Mouse (Mus musculus) kidney, embryonic 16.5 days (tissue): ENCODE results near the gene Pcdh9. TPM values are rescaled to one million over a fixed set of nuclear protein-coding genes. Genes with fewer than 3 reads are reported as not detected.

Experiments
- ATAC-seq: fragments of 200-750 bp; cut with Nextera tagmentation; 2 replicates; pipeline ENCODE4 v1.8.0; 2017; ENCODE audit warnings: moderate TSS enrichment; ENCODE audit not compliant: low FRiP score, low TSS enrichment
- H3K27ac ChIP-seq: fragments of 300-500 bp; sonication (generic); 2 replicates; pipeline ENCODE4 v1.5.1; 2014; ENCODE audit warnings: low read length
- H3K27me3 ChIP-seq: fragments of 300-500 bp; sonication (generic); 2 replicates; pipeline ENCODE4 v1.6.1; 2014; ENCODE audit warnings: low read length, control low read depth, mixed read lengths; ENCODE audit not compliant: insufficient read depth
- H3K36me3 ChIP-seq: fragments of 300-500 bp; sonication (generic); 2 replicates; pipeline ENCODE4 v1.6.1; 2014; ENCODE audit warnings: low read length, control low read depth, mixed read lengths; ENCODE audit not compliant: insufficient read depth
- H3K4me1 ChIP-seq: fragments of 300-500 bp; sonication (generic); 2 replicates; pipeline ENCODE4 v1.6.1; 2014; ENCODE audit warnings: low read length, control low read depth, mixed read lengths; ENCODE audit not compliant: insufficient read depth
- H3K4me2 ChIP-seq: fragments of 300-500 bp; sonication (generic); replicated peaks from 2 replicates; pipeline ENCODE4 v1.6.1; 2014; ENCODE audit warnings: low read depth, low read length
- H3K4me3 ChIP-seq: fragments of 300-500 bp; sonication (generic); 2 replicates; pipeline ENCODE4 v1.5.1; 2014; ENCODE audit warnings: mild to moderate bottlenecking, low read length
- H3K9ac ChIP-seq: fragments of 300-500 bp; sonication (generic); replicated peaks from 2 replicates; pipeline ENCODE4 v1.6.1; 2014; ENCODE audit warnings: low read length
- H3K9me3 ChIP-seq: fragments of 300-500 bp; sonication (generic); 2 replicates; pipeline ENCODE4 v1.6.1; 2016; ENCODE audit warnings: low read length, control low read depth
- WGBS: fragments of 180-500 bp; shearing (Covaris S2); extraction: QIAGEN DNeasy Blood & Tissue Kit; methylation state at CpG from one replicate; pipeline ENCODE4 v1.1.7; 2014; 5-methylcytosine and 5-hydroxymethylcytosine counted together
- polyA plus RNA-seq: library from polyadenylated mRNA; unstranded; fragments of >200 nt; fragmentation: Nextera tagmentation; extraction: Ambion mirVana; gene quantifications from 2 replicates; pipeline ENCODE4 v1.2.1, GENCODE M21; 2015

Gene Pcdh9
- polyA plus RNA-seq, 1 experiment from 2014 or later: 17.1 TPM

DNA sequence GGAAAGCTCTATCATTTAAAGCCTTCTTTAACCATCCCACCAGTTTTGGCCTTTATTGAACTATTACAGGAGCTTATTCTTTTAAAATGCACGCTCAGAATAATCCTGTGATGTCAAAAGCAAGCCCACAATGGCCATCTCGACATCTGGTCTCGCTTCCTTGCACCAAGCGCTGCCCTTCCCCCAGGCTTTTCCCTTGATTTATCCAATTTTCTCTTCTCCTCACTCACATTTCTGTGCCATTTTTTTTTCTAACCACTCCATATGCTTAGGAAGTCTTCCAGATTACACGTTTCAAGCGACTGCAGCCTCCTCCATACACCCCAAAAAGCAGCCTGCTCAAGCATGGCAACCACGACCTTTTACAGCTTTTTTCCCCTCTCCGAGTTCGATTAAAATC is 269.3 kb downstream of the Pcdh9 start:
- H3K4me1 ChIP-seq: no peaks in the 10 kb centered on the region
- no peak for ATAC-seq
- WGBS: 69% methylated on average over 9 of the region's 9 CpGs

DNA sequence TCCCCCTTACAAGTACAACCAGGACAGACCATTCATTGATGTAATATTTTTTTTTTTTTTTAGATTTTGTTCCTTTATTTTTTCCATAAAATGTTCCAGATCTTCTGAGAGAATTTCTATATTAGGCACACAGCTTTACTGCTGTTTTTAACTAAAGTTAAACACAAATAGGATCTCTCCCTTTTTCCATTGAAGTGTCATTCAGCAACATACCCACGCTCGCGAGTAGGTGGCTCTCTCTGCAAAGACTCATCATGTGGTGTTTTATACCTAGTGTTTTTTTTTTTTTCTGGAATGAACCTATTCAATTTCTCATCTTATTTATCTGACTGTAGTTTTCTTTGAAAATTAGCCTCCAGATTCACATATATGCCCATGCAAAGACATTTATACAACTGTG is 282.9 kb downstream of the Pcdh9 start:
- Histone ChIP-seq H3K9me3 (peaks cover 3% of the 10 kb centered on the region; the same call in 1 of the 2 replicates), H3K4me2 (no peak overlapping the region), H3K27ac (no peak overlapping the region), H3K4me1 (no peaks in the 10 kb centered on the region), H3K4me3 (no peak overlapping the region), H3K9ac (no peak overlapping the region), H3K36me3 (no peaks in the 10 kb centered on the region), H3K27me3 (no peaks in the 10 kb centered on the region)
- WGBS: 93% methylated on average over 3 of the region's 3 CpGs
- no peak for ATAC-seq

More for the DNA sequence above, 269.3 kb downstream of the Pcdh9 start:
- H3K9me3 ChIP-seq: no peaks in the 10 kb centered on the region
- H3K9ac ChIP-seq: no peak overlapping the region
- no peak overlapping the region for H3K27ac ChIP-seq
- H3K27me3 ChIP-seq: no peaks in the 10 kb centered on the region
- no peak overlapping the region for H3K4me3 ChIP-seq
- H3K4me2 ChIP-seq: no peak overlapping the region
- H3K36me3 ChIP-seq: no peaks in the 10 kb centered on the region

DNA sequence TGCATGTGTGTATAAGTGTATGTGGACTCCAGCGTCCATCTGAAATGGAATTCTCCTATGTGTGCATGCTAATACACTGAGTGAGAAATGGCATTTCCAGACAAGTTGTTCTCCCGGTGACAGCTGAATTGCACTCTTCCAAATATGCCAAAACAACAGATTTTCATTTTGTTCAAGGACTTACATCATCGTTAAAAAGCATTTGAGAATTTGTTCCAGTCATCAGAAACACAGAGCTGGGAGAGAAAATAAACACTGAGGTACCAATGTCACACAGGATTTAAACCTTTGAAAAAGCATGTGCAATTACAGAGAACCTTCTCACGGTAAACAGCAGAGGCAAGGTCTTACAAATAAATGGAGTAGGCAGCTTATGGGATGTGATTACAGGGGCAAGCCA is 290.5 kb downstream of the Pcdh9 start:
- Histone ChIP-seq H3K4me2 (no peak overlapping the region), H3K36me3 (no peaks in the 10 kb centered on the region), H3K4me3 (no peak overlapping the region), H3K4me1 (no peaks in the 10 kb centered on the region), H3K27ac (no peak overlapping the region), H3K9me3 (no peaks in the 10 kb centered on the region), H3K27me3 (no peaks in the 10 kb centered on the region), H3K9ac (no peak overlapping the region)
- 82% methylated on average over 4 of the region's 4 CpGs for WGBS
- no peak for ATAC-seq

- Histone ChIP-seq H3K9ac (no peak overlapping the region), H3K4me3 (no peak overlapping the region), H3K4me2 (no peak overlapping the region), H3K36me3 (no peaks in the 10 kb centered on the region), H3K27ac (no peak overlapping the region), H3K27me3 (no peaks in the 10 kb centered on the region), H3K4me1 (no peaks in the 10 kb centered on the region), H3K9me3 (no peaks in the 10 kb centered on the region)
- WGBS: 76% methylated on average over 3 of the region's 3 CpGs
- ATAC-seq: no peak
Measured at GRCm38 (mm10) chr14:93585432-93586024, 305.0 kb downstream of the Pcdh9 start.

GRCm38 (mm10) chr14:93564361-93564760 is 326.1 kb downstream of the Pcdh9 start:
- Histone ChIP-seq H3K36me3 (no peaks in the 10 kb centered on the region), H3K27me3 (no peaks in the 10 kb centered on the region), H3K9ac (no peak overlapping the region), H3K9me3 (no peaks in the 10 kb centered on the region), H3K4me3 (no peak overlapping the region), H3K4me1 (no peaks in the 10 kb centered on the region), H3K4me2 (no peak overlapping the region), H3K27ac (no peak overlapping the region)
- no peak for ATAC-seq
- 71% methylated on average over 2 of the region's 2 CpGs for WGBS

DNA sequence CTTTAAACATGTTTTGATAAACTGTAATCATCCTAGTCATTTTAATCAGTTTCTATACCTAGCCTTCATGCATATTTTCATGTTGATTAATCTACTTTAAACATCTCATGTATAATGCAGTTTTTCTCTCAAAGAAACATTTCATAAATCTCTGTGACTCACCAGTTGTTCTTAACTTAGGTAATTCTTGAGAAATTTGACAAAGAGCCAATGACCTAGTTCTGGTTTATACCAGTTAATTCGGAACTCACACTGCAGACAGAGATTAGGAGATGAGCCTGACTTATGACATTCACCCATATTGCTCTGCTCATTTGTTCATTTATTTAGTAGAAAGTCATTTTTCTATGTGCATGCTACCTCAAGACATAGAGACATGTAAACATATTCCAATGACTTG is 328.9 kb downstream of the Pcdh9 start:
- Histone ChIP-seq H3K27me3 (no peaks in the 10 kb centered on the region), H3K4me1 (no peaks in the 10 kb centered on the region), H3K4me3 (no peak overlapping the region), H3K9ac (no peak overlapping the region), H3K36me3 (no peaks in the 10 kb centered on the region), H3K9me3 (no peaks in the 10 kb centered on the region), H3K4me2 (no peak overlapping the region), H3K27ac (no peak overlapping the region)
- ATAC-seq: no peak
- WGBS: 84% methylated on average over 1 of the region's 1 CpGs

GRCm38 (mm10) chr14:93553771-93554170 is 336.7 kb downstream of the Pcdh9 start:
- Histone ChIP-seq H3K9ac (no peak overlapping the region), H3K9me3 (no peaks in the 10 kb centered on the region), H3K4me2 (no peak overlapping the region), H3K27me3 (no peaks in the 10 kb centered on the region), H3K27ac (no peak overlapping the region), H3K4me1 (no peaks in the 10 kb centered on the region), H3K36me3 (no peaks in the 10 kb centered on the region), H3K4me3 (no peak overlapping the region)
- no peak for ATAC-seq
- WGBS: 78% methylated on average over 3 of the region's 3 CpGs

DNA sequence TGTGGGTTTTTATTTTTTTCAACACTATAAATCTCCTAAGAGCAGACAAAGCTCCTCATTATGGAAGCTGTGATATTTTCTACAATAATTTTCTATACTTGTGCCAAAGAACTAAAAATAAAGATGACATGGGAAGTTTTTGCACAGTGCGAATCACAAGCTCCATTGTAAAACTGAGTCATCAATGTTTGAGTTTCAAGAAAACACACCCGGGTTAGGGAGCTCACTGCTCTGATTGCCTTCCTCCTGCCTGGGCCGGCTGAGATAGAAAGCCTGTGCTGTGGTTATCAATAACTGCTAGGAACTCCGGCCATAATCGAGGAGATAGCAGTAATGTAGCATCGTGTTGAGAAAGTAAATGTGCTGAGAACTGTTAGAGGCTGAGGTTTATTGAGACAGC is 344.9 kb downstream of the Pcdh9 start:
- H3K27ac ChIP-seq: no peak overlapping the region
- 75% methylated on average over 6 of the region's 6 CpGs for WGBS

DNA sequence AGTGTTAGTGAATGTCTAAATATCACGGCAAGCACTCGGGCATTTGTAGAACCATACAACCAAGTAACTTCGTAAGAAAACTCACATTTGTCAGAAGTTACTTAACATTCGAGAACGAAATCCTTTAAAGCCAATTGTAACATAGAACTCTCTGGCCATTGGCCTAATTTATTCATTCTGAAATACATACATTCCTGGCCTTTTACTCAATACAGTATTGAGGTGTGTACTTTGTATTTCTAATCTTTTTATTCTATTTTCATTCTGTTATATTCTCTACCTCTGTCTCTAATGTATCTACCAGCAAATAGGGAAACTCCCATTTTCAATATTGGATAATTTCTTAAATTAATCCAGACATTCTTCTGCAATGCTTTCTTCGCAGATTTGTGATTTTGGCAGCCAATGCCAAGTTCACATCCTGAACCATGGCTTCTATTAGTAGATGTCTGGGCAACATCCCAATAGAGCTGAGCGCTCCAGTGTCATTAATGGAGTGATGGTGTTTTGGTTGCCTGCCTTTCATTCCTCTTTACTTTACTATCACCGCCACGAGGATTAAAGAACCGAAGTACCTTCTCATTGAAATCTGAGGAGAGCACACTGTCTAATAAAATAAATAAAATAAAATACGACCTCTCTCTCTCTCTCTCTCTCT is 346.4 kb downstream of the Pcdh9 start:
- no peaks in the 10 kb centered on the region for H3K9me3 ChIP-seq
- H3K27me3 ChIP-seq: no peaks in the 10 kb centered on the region
- no peaks in the 10 kb centered on the region for H3K4me1 ChIP-seq
- no peak overlapping the region for H3K4me3 ChIP-seq
- no peak for ATAC-seq
- H3K9ac ChIP-seq: no peak overlapping the region
- WGBS: 83% methylated on average over 11 of the region's 11 CpGs
- no peak overlapping the region for H3K4me2 ChIP-seq
- H3K27ac ChIP-seq: no peak overlapping the region
- no peaks in the 10 kb centered on the region for H3K36me3 ChIP-seq

More for the DNA sequence above, 344.9 kb downstream of the Pcdh9 start:
- no peak overlapping the region for H3K4me3 ChIP-seq
- no peaks in the 10 kb centered on the region for H3K27me3 ChIP-seq
- no peaks in the 10 kb centered on the region for H3K9me3 ChIP-seq
- H3K4me2 ChIP-seq: no peak overlapping the region
- no peak for ATAC-seq
- no peak overlapping the region for H3K9ac ChIP-seq
- H3K36me3 ChIP-seq: no peaks in the 10 kb centered on the region
- no peaks in the 10 kb centered on the region for H3K4me1 ChIP-seq

GRCm38 (mm10) chr14:93543561-93543960 is 346.9 kb downstream of the Pcdh9 start:
- H3K9me3 ChIP-seq: no peaks in the 10 kb centered on the region

More at GRCm38 (mm10) chr14:93543561-93543960, 346.9 kb downstream of the Pcdh9 start:
- Histone ChIP-seq H3K36me3 (no peaks in the 10 kb centered on the region), H3K4me3 (no peak overlapping the region), H3K9ac (no peak overlapping the region), H3K27ac (no peak overlapping the region), H3K4me2 (no peak overlapping the region), H3K27me3 (no peaks in the 10 kb centered on the region), H3K4me1 (no peaks in the 10 kb centered on the region)
- ATAC-seq: no peak
- WGBS: 75% methylated on average over 3 of the region's 3 CpGs
